Mouse (Mus musculus) myocyte (in vitro differentiated cells): ENCODE measurements around the gene Kdm4b.

Experiments used
- CEBPB ChIP-seq: IDR thresholded peaks from 2 replicates; pipeline ENCODE4 v1.6.1; 2011; ENCODE audit warnings: mild to moderate bottlenecking, moderate library complexity; ENCODE audit not compliant: poor library complexity, insufficient read depth, severe bottlenecking
- MAX ChIP-seq: IDR thresholded peaks from one replicate; pipeline ENCODE4 v1.6.1; 2011; ENCODE audit warnings: low read depth, mild to moderate bottlenecking, control low read depth
- MYOD1 ChIP-seq, 3 experiments: IDR thresholded peaks; one replicate each; pipeline ENCODE4 v1.6.1; 2011; ENCODE audit warnings: control low read depth in 2 of 3, low read depth in 2 of 3, mild to moderate bottlenecking in 2 of 3, moderate library complexity in 1 of 3; ENCODE audit not compliant: insufficient read length in 2 of 3, control insufficient read depth in 1 of 3
- MYOG ChIP-seq, 3 experiments: IDR thresholded peaks; one replicate each; pipeline ENCODE4 v1.6.1; 2011; ENCODE audit warnings: control low read depth in 2 of 3, low read depth in 2 of 3, mild to moderate bottlenecking in 2 of 3; ENCODE audit not compliant: insufficient read length in 2 of 3, control insufficient read depth in 1 of 3, insufficient read depth in 1 of 3
- POLR2A ChIP-seq: IDR thresholded peaks from one replicate; pipeline ENCODE4 v1.6.1; 2011; ENCODE audit warnings: low read depth, mild to moderate bottlenecking, control low read depth, moderate library complexity; ENCODE audit not compliant: insufficient read length
- POLR2AphosphoS2 ChIP-seq: IDR thresholded peaks from one replicate; pipeline ENCODE4 v1.6.1; 2011; ENCODE audit warnings: low read depth, control low read depth; ENCODE audit not compliant: insufficient read length
- REST ChIP-seq: IDR thresholded peaks from one replicate; pipeline ENCODE4 v1.6.1; 2011; ENCODE audit warnings: mild to moderate bottlenecking, control low read depth, moderate library complexity; ENCODE audit not compliant: insufficient read depth, insufficient read length
- SRF ChIP-seq: IDR thresholded peaks from one replicate; pipeline ENCODE4 v1.6.1; 2011; ENCODE audit warnings: low read depth; ENCODE audit not compliant: control insufficient read depth, insufficient read length
- TCF12 ChIP-seq: IDR thresholded peaks from one replicate; pipeline ENCODE4 v1.6.1; 2011; ENCODE audit warnings: mild to moderate bottlenecking, control low read depth; ENCODE audit not compliant: poor library complexity, insufficient read depth, severe bottlenecking
- USF1 ChIP-seq: IDR thresholded peaks from one replicate; pipeline ENCODE4 v1.6.1; 2011; ENCODE audit warnings: low read depth, mild to moderate bottlenecking, control low read depth, moderate library complexity

DNA sequence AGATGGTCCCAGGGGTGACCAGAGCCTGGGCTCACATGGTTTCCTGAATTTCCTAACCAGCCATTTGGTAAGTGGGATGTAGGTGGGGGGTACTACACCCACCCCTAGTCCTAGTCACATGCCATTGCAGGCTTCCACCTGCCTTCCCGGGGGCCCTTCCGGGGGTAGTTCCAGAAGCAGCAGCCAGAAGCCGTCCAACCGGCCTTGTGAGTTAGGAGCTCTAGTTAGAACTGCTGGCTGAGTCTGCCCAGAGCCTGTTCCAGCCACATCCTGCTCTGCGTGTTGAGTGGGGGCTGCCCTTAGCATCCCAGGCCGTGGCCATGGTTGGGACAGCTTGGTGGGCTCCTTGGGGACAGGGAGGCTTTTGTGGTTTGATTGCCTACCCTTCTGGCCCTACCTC lies 17.8 kb upstream of the Kdm4b start:
- no peak for TF ChIP-seq TCF12
- TF ChIP-seq POLR2A = no peak
- no peak for TF ChIP-seq MAX
- TF ChIP-seq SRF = no peak
- TF ChIP-seq USF1 = no peak
- TF ChIP-seq CEBPB = no peak
- TF ChIP-seq MYOD1 (IDR thresholded peaks at IDR 0.05; ENCODE audit: control insufficient read depth in 1 of 3, insufficient read length in 2 of 3, low read depth in 2 of 3) = no peak
- TF ChIP-seq MYOG (IDR thresholded peaks at IDR 0.05; ENCODE audit: control insufficient read depth in 1 of 3, insufficient read depth in 1 of 3, insufficient read length in 2 of 3, low read depth in 2 of 3) = no peak
- TF ChIP-seq REST = no peak
- TF ChIP-seq POLR2AphosphoS2 = no peak
